Mouse (Mus musculus): ENCODE data around the gene Acoxl. TPM values are rescaled to one million over a fixed set of nuclear protein-coding genes. Genes with fewer than 3 reads are reported as not detected.

Gene Acoxl
- 0.11 and 0.12 TPM in 2 replicates for polyA plus RNA-seq (2015; fragmentation: Nextera tagmentation; extraction: Ambion mirVana)

GRCm38 (mm10) chr2:127838576-127838975 lies at the start of gene Acoxl:
TSS of gene Acoxl (plus strand) at chr2:127838876.
- Histone ChIP-seq H3K4me1 (no peaks in the 10 kb centered on the region), H3K9me3 (no peaks in the 10 kb centered on the region), H3K4me3 (no peak within 1 kb of the TSS), H3K27me3 (replicated peaks) (peaks cover 82% of the 10 kb centered on the region), H3K27ac (replicated peaks) (no peak within 1 kb of the TSS), H3K9ac (no peak within 1 kb of the TSS), H3K36me3 (no peaks in the 10 kb centered on the region), H3K4me2 (no peak within 1 kb of the TSS)
- ATAC-seq (ENCODE audit: extremely low read depth, insufficient number of reproducible peaks, low FRiP score, low TSS enrichment), result no peak
- WGBS, result 55% methylated on average over 7 of the region's 7 CpGs

DNA sequence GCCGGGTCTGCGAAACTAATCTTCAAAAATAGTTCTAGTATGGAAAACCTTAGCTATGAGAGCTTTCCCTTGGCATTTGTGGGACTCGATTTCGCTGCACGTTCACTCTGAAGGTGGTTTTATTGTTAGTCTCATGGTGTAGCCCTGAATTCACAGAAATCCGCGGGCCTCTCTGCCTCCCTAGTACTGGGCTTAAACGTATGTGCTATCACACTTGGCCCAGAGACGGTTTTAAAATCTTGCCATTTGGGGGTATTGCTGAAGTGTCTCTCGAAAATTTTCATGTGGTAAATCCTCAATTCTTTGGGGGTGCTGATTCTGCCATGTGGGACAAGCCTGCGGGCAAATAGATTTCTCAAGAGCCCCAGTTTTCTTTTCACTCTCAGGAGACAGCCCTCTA lies 49.5 kb upstream of the Acoxl start:
- Histone ChIP-seq H3K4me1 (peaks cover 24% of the 10 kb centered on the region), H3K9me3 (no peaks in the 10 kb centered on the region), H3K27me3 (replicated peaks) (no peaks in the 10 kb centered on the region), H3K27ac (replicated peaks) (peak overlapping the region; percentile 56), H3K4me3 (peak overlapping the region; percentile 79), H3K9ac (peak overlapping the region; percentile 88), H3K36me3 (no peaks in the 10 kb centered on the region), H3K4me2 (peak overlapping the region; percentile 81)
- WGBS, result 6% methylated on average over 11 of the region's 11 CpGs
- no peak for ATAC-seq (ENCODE audit: extremely low read depth, insufficient number of reproducible peaks, low FRiP score, low TSS enrichment)

GRCm38 (mm10) chr2:127789651-127790270 lies 48.9 kb upstream of the Acoxl start:
- 26% methylated on average over 9 of the region's 9 CpGs for WGBS
- no peak overlapping the region for H3K27ac ChIP-seq (replicated peaks)
- peak overlapping the region; percentile 79 for H3K4me3 ChIP-seq
- ATAC-seq (ENCODE audit: extremely low read depth, insufficient number of reproducible peaks, low FRiP score, low TSS enrichment), result no peak
- peak overlapping the region; percentile 88 for H3K9ac ChIP-seq
- H3K36me3 ChIP-seq, result no peaks in the 10 kb centered on the region
- peaks cover 24% of the 10 kb centered on the region for H3K4me1 ChIP-seq
- no peaks in the 10 kb centered on the region for H3K9me3 ChIP-seq
- peak overlapping the region; percentile 81 for H3K4me2 ChIP-seq
- H3K27me3 ChIP-seq (replicated peaks), result no peaks in the 10 kb centered on the region

- ATAC-seq (ENCODE audit: extremely low read depth, insufficient number of reproducible peaks, low FRiP score, low TSS enrichment), result peak; percentile 88
- H3K36me3 ChIP-seq, result no peaks in the 10 kb centered on the region
- H3K9ac ChIP-seq, result peak within 1 kb of the TSS; percentile 80
- H3K4me3 ChIP-seq, result peak within 1 kb of the TSS; percentile 59
- H3K27ac ChIP-seq (replicated peaks), result peak within 1 kb of the TSS; percentile 75
- WGBS, result 2% methylated on average over 37 of the region's 37 CpGs
- no peaks in the 10 kb centered on the region for H3K9me3 ChIP-seq
- no peaks in the 10 kb centered on the region for H3K27me3 ChIP-seq (replicated peaks)
- peaks cover 24% of the 10 kb centered on the region for H3K4me1 ChIP-seq
- peak within 1 kb of the TSS; percentile 75 for H3K4me2 ChIP-seq
Measured at GRCm38 (mm10) chr2:127791919-127792603, 46.6 kb upstream of the Acoxl start, which contains the start of gene Mtln. TSS of gene Mtln (minus strand) at chr2:127792488.

DNA sequence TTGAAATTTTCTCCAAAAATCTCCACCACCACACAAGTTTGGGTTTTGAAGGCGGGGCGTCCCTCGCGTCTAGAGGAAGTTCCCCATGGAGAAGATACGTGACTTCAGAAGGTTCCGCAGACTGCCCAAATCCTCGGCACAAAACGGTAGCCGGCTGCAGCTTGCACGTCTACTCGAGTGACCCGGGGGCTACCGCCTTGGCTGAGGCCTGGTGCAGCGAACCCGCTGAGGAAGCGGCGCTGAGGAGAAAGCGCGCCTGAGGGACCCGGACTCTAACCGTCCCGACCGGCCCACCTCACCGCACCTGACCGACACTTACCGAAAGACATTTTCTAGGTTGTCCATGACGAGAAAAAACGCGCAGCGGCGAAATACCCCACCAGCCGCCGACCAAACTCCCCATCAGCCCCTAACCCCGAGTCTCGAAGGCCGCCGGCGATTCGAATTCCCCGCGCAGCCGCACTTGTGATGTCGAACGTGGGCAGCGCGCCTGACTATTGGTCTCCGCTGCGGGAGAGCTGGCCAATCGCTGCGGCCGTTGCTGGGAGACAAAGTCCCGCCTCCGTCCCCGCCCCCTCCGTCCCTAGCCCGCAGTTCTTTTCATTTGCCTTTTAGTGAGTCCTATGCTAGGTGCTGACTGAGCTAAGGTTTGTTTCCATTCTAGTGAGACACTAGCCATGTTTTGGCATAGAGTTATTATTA lies 7.1 kb upstream of the Acoxl start, which contains the start of gene Bub1:
Gene Bub1, minus strand, starts transcription at position 465 of the 702 bp plus-strand sequence.
- peak within 1 kb of the TSS; percentile 89 for H3K4me2 ChIP-seq
- ATAC-seq (ENCODE audit: extremely low read depth, insufficient number of reproducible peaks, low FRiP score, low TSS enrichment), result peak; percentile 87
- H3K27ac ChIP-seq (replicated peaks), result 0 out of 2 replicates have a peak within 1 kb of the TSS, but pooled peaks have one; percentile 15
- peak within 1 kb of the TSS; percentile 87 for H3K4me3 ChIP-seq
- peaks cover 15% of the 10 kb centered on the region for H3K4me1 ChIP-seq
- peaks cover 13% of the 10 kb centered on the region for H3K36me3 ChIP-seq
- H3K9me3 ChIP-seq, result no peaks in the 10 kb centered on the region
- WGBS, result under 1% methylated on average over 56 of the region's 56 CpGs
- H3K27me3 ChIP-seq (replicated peaks), result peaks cover 23% of the 10 kb centered on the region
- H3K9ac ChIP-seq, result peak within 1 kb of the TSS; percentile 86

DNA sequence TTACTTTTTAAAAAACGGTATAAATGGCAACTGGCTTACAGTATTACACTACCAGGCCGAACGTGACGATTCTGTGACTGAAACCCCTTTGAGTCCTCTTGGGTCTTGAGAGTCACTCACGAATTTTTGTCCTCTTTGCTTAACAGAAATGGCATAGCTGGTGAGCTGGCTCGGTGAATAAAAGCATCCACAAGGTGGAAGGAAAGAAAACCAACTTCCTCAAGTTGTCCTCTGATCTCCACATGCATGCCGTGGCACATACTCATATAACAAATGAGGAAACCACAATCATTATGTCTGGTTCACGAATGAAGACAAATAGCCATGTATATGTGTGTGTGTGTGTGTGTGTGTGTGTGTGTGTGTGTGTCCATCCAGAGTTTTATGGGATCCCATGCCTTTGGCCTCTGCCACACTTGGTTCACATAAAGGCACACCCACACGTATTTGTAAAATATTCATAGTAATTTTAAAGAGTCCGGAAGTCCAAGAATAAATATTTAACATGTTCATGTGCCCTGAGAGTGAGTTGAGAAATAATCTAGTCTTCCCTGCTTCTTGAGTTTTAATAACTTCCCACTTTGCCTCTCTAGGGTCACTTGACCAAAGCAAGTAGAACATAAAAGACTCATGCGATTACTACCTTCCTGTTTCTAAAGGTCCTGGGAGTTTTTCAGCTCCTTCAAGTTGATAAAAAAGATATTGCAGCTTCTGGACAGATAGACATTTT lies 6.4 kb upstream of the Acoxl start:
- peaks cover 28% of the 10 kb centered on the region for H3K27me3 ChIP-seq (replicated peaks)
- H3K4me3 ChIP-seq, result peak overlapping the region; percentile 87
- H3K9ac ChIP-seq, result peak overlapping the region; percentile 75
- ATAC-seq (ENCODE audit: extremely low read depth, insufficient number of reproducible peaks, low FRiP score, low TSS enrichment), result peak; percentile 8; the same call in 1 of the 2 replicates
- H3K36me3 ChIP-seq, result peaks cover 8% of the 10 kb centered on the region
- H3K9me3 ChIP-seq, result no peaks in the 10 kb centered on the region
- peak overlapping the region; percentile 89 for H3K4me2 ChIP-seq
- 41% methylated on average over 11 of the region's 11 CpGs for WGBS
- no peak overlapping the region for H3K27ac ChIP-seq (replicated peaks)
- H3K4me1 ChIP-seq, result peaks cover 15% of the 10 kb centered on the region

GRCm38 (mm10) chr2:127832833-127833190 lies 5.9 kb upstream of the Acoxl start:
- Histone ChIP-seq H3K4me3 (no peak overlapping the region), H3K9me3 (no peaks in the 10 kb centered on the region), H3K9ac (no peak overlapping the region), H3K4me1 (peaks cover 15% of the 10 kb centered on the region), H3K4me2 (no peak overlapping the region), H3K36me3 (peaks cover 6% of the 10 kb centered on the region; the same call in 1 of the 2 replicates), H3K27ac (replicated peaks) (no peak overlapping the region), H3K27me3 (replicated peaks) (peaks cover 34% of the 10 kb centered on the region)
- no peak for ATAC-seq (ENCODE audit: extremely low read depth, insufficient number of reproducible peaks, low FRiP score, low TSS enrichment)
- WGBS, result 19% methylated on average over 2 of the region's 2 CpGs

DNA sequence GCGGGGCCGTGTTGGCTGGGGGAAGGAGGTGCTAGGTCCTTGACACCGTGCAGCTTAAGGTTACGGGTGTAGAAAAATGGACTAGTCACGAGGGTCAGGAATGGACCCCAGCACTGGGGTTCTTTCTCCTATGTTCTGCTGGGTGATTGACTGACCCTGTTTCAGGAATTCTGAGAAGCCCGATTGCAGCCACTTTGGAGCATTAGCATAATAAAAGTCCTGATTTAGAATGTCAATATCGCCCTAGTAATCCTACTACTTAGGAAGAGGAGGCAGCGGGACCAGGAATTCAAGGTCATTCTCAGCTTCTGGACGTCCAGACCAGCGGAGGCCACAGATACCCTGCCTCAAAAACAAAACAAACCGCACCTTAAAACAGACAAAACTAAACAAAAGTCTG lies 749 bp downstream of the Acoxl start:
- H3K9me3 ChIP-seq, result no peaks in the 10 kb centered on the region
- peaks cover 76% of the 10 kb centered on the region for H3K27me3 ChIP-seq (replicated peaks)
- H3K36me3 ChIP-seq, result no peaks in the 10 kb centered on the region
- no peak for ATAC-seq (ENCODE audit: extremely low read depth, insufficient number of reproducible peaks, low FRiP score, low TSS enrichment)
- no peak overlapping the region for H3K4me2 ChIP-seq
- no peak overlapping the region for H3K27ac ChIP-seq (replicated peaks)
- no peaks in the 10 kb centered on the region for H3K4me1 ChIP-seq
- WGBS, result 17% methylated on average over 11 of the region's 11 CpGs
- no peak overlapping the region for H3K4me3 ChIP-seq
- H3K9ac ChIP-seq, result no peak overlapping the region

DNA sequence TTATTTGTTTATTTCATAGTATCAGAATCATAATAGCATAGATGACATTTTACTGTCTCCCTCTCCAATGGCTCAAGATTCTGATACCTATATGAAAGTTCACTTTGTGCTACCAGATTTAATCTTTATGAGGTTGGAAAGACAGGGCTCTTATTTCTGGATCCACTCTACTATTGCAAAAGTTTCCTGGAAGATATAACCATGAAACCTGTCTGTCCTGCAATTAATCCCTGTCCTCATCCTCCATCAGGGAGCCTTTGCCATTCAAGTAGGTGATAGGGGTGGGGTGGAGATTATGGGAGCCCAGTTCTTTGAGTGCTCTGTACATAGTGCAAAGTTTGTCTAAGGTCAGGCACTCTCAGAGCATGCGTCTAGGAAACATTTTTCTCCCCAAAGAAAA lies 2.7 kb downstream of the Acoxl start:
- Histone ChIP-seq H3K27ac (replicated peaks) (no peak overlapping the region), H3K9me3 (no peaks in the 10 kb centered on the region), H3K4me3 (no peak overlapping the region), H3K27me3 (replicated peaks) (peaks cover 60% of the 10 kb centered on the region), H3K4me2 (no peak overlapping the region), H3K9ac (no peak overlapping the region), H3K36me3 (no peaks in the 10 kb centered on the region), H3K4me1 (no peaks in the 10 kb centered on the region)
- ATAC-seq (ENCODE audit: extremely low read depth, insufficient number of reproducible peaks, low FRiP score, low TSS enrichment), result no peak
- WGBS, result 76% methylated on average over 1 of the region's 1 CpGs

GRCm38 (mm10) chr2:127842421-127842820 lies 3.7 kb downstream of the Acoxl start:
- H3K9ac ChIP-seq, result no peak overlapping the region
- no peak overlapping the region for H3K4me3 ChIP-seq
- H3K27me3 ChIP-seq (replicated peaks), result peaks cover 61% of the 10 kb centered on the region
- no peak overlapping the region for H3K27ac ChIP-seq (replicated peaks)
- no peak overlapping the region for H3K4me2 ChIP-seq
- H3K9me3 ChIP-seq, result no peaks in the 10 kb centered on the region
- no peaks in the 10 kb centered on the region for H3K4me1 ChIP-seq
- no peaks in the 10 kb centered on the region for H3K36me3 ChIP-seq
- WGBS, result 62% methylated on average over 3 of the region's 3 CpGs
- ATAC-seq (ENCODE audit: extremely low read depth, insufficient number of reproducible peaks, low FRiP score, low TSS enrichment), result no peak

All from heart, embryonic 13.5 days (tissue).